Mouse (Mus musculus): ENCODE data around the gene Pex6. TPM values are rescaled to one million over a fixed set of nuclear protein-coding genes. Genes with fewer than 3 reads are reported as not detected.

The Pex6 gene
- polyA plus RNA-seq, 1 experiment from 2014 or later = 22.6 TPM

- Histone ChIP-seq H3K4me3 (replicated peaks) (no peak overlapping the region), H3K9ac (no peak overlapping the region), H3K4me1 (replicated peaks) (0 out of 2 replicates have a peak, but pooled peaks cover 9% of the 10 kb centered on the region), H3K4me2 (replicated peaks) (no peak overlapping the region), H3K27me3 (replicated peaks) (peaks cover 6% of the 10 kb centered on the region), H3K9me3 (no peaks in the 10 kb centered on the region), H3K36me3 (peaks cover 11% of the 10 kb centered on the region), H3K27ac (no peak overlapping the region)
- 92% methylated on average over 26 of the region's 26 CpGs for WGBS
- ATAC-seq = no peak
Measured at GRCm38 (mm10) chr17:46725731-46726645, 14.7 kb downstream of the Pex6 start.

- Histone ChIP-seq H3K4me3 (replicated peaks) (no peak overlapping the region), H3K27ac (no peak overlapping the region), H3K4me2 (replicated peaks) (no peak overlapping the region), H3K9ac (no peak overlapping the region), H3K27me3 (replicated peaks) (peaks cover 6% of the 10 kb centered on the region), H3K4me1 (replicated peaks) (0 out of 2 replicates have a peak, but pooled peaks cover 9% of the 10 kb centered on the region), H3K9me3 (no peaks in the 10 kb centered on the region), H3K36me3 (peaks cover 11% of the 10 kb centered on the region)
- 92% methylated on average over 11 of the region's 11 CpGs for WGBS
- ATAC-seq = no peak
Measured at GRCm38 (mm10) chr17:46727271-46727670, 16.0 kb downstream of the Pex6 start.

DNA sequence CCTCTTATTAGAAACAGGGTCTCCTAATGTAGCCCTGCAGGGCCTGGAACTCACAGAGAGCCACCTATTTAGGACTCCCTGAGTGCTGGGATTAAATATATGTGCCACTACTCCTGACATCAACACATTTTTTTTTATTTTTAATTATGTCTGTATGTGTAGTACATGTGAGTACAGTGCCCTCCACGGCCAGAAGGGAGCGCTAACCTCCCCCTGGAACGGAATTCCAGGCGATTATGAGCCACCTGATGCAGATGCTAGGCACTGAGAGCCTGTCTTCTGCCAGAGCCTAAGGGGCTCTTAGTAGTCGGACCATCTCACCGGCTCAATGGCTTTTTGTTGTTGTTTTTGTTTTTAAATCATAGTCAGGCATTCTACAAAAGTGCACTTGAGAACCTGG is 16.8 kb downstream of the Pex6 start:
- 42% methylated on average over 6 of the region's 6 CpGs for WGBS
- Histone ChIP-seq H3K9me3 (no peaks in the 10 kb centered on the region), H3K27me3 (replicated peaks) (peaks cover 6% of the 10 kb centered on the region), H3K36me3 (peaks cover 11% of the 10 kb centered on the region), H3K4me3 (replicated peaks) (no peak overlapping the region), H3K27ac (no peak overlapping the region), H3K9ac (no peak overlapping the region), H3K4me2 (replicated peaks) (no peak overlapping the region), H3K4me1 (replicated peaks) (0 out of 2 replicates have a peak, but pooled peaks cover 9% of the 10 kb centered on the region)
- ATAC-seq = no peak

GRCm38 (mm10) chr17:46728496-46728895 is 17.2 kb downstream of the Pex6 start:
- 46% methylated on average over 11 of the region's 11 CpGs for WGBS
- peaks cover 8% of the 10 kb centered on the region for H3K36me3 ChIP-seq
- H3K4me2 ChIP-seq (replicated peaks) = peak overlapping the region; percentile 71
- ATAC-seq = peak; percentile 16; the same call in 1 of the 2 replicates
- 0 out of 2 replicates have a peak, but pooled peaks cover 9% of the 10 kb centered on the region for H3K4me1 ChIP-seq (replicated peaks)
- no peak overlapping the region; the same call in 1 of the 2 replicates for H3K9ac ChIP-seq
- peaks cover 6% of the 10 kb centered on the region for H3K27me3 ChIP-seq (replicated peaks)
- H3K27ac ChIP-seq = no peak overlapping the region
- H3K9me3 ChIP-seq = no peaks in the 10 kb centered on the region
- peak overlapping the region; percentile 20 for H3K4me3 ChIP-seq (replicated peaks)

DNA sequence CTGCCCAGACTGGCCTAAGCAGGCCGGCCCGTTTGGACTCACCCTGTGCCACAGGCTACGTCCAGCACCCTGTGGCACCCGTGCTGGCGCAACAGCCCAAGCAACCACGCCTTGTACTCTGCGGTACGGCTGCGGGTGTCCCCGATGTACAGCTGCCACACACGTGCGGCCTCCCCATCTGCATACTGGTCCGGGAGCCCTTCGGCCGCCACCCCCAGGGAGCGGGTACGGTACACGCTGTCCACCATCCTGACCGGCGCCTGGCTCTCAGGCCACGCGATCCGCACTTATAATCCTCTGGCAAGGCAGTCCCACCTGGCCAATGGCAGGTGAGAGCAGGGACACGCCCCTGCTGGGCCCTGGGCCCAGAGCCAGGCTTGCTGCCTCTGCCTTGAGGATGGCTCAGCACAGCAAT is 17.6 kb downstream of the Pex6 start, which contains the start of gene Gnmt:
Gnmt (minus strand) TSS at position 265 of the 415 bp plus-strand sequence.
- peak within 1 kb of the TSS; percentile 20 for H3K4me3 ChIP-seq (replicated peaks)
- WGBS = 13% methylated on average over 24 of the region's 24 CpGs
- no peak within 1 kb of the TSS for H3K27ac ChIP-seq
- ATAC-seq = peak; percentile 89
- peaks cover 6% of the 10 kb centered on the region for H3K27me3 ChIP-seq (replicated peaks)
- H3K4me2 ChIP-seq (replicated peaks) = peak within 1 kb of the TSS; percentile 71
- peaks cover 6% of the 10 kb centered on the region for H3K36me3 ChIP-seq
- H3K9me3 ChIP-seq = no peaks in the 10 kb centered on the region
- H3K9ac ChIP-seq = no peak within 1 kb of the TSS; the same call in 1 of the 2 replicates
- H3K4me1 ChIP-seq (replicated peaks) = 0 out of 2 replicates have a peak, but pooled peaks cover 9% of the 10 kb centered on the region

- Histone ChIP-seq H3K9ac (no peak overlapping the region), H3K27ac (no peak overlapping the region), H3K4me1 (replicated peaks) (0 out of 2 replicates have a peak, but pooled peaks cover 2% of the 10 kb centered on the region), H3K9me3 (no peaks in the 10 kb centered on the region), H3K4me2 (replicated peaks) (no peak overlapping the region), H3K36me3 (no peaks in the 10 kb centered on the region), H3K27me3 (replicated peaks) (peaks cover 1% of the 10 kb centered on the region), H3K4me3 (replicated peaks) (no peak overlapping the region)
- 89% methylated on average over 3 of the region's 3 CpGs for WGBS
- ATAC-seq = no peak
Measured at GRCm38 (mm10) chr17:46734055-46734454, 22.8 kb downstream of the Pex6 start.

- peak; percentile 20; the same call in 1 of the 2 replicates for ATAC-seq
- no peaks in the 10 kb centered on the region for H3K4me1 ChIP-seq (replicated peaks)
- no peaks in the 10 kb centered on the region for H3K9me3 ChIP-seq
- H3K4me3 ChIP-seq (replicated peaks) = no peak overlapping the region
- H3K9ac ChIP-seq = no peak overlapping the region
- H3K27ac ChIP-seq = no peak overlapping the region
- no peaks in the 10 kb centered on the region for H3K36me3 ChIP-seq
- H3K27me3 ChIP-seq (replicated peaks) = no peaks in the 10 kb centered on the region
- H3K4me2 ChIP-seq (replicated peaks) = no peak overlapping the region
- 85% methylated on average over 7 of the region's 7 CpGs for WGBS
Measured at GRCm38 (mm10) chr17:46735287-46735686, 24.0 kb downstream of the Pex6 start.

DNA sequence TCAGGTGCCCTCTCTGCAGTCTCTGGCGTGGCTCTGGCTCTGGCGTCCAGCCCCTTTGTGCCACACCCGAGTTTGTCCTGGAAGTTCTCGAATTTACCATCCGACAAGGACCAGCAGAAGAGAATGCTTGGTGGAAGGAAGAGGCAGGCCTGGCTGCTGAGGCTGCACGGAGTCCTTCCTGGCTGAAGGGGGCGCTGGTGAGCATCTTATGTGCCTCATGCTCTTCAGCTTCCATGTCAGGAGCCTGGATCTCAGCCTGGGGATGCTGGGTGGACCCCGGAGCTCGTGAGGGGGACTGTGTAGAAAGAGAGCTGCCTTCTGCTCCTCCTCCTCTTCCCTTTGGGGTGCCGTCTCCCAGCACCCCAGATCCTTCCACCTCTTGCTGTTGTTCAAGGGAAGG is 24.9 kb downstream of the Pex6 start:
- H3K4me1 ChIP-seq (replicated peaks) = no peaks in the 10 kb centered on the region
- H3K9me3 ChIP-seq = no peaks in the 10 kb centered on the region
- no peak overlapping the region for H3K27ac ChIP-seq
- H3K9ac ChIP-seq = no peak overlapping the region
- ATAC-seq = no peak
- no peaks in the 10 kb centered on the region for H3K27me3 ChIP-seq (replicated peaks)
- H3K36me3 ChIP-seq = no peaks in the 10 kb centered on the region
- 63% methylated on average over 9 of the region's 10 CpGs for WGBS
- H3K4me2 ChIP-seq (replicated peaks) = no peak overlapping the region
- H3K4me3 ChIP-seq (replicated peaks) = no peak overlapping the region

DNA sequence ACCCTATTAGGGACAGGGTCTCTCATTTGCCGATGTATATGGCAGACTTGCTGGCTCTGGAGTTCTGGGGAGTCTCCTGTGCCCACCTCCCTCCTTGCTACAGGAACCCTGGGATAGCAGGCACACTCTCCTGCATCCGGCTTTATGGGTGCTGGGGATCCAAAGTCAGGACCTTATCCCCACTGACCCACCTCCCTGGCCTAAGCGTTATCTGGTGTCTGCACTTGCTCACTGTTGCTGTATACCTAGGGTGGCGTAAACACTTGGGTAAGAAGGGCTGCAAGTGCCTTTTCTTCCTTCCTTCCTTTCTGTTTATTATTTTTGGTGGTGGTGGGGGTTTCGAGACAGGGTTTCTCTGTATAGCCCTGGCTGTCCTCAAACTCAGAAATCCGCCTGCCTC is 30.0 kb downstream of the Pex6 start:
- ATAC-seq = no peak
- Histone ChIP-seq H3K4me1 (replicated peaks) (no peaks in the 10 kb centered on the region), H3K9me3 (no peaks in the 10 kb centered on the region), H3K27me3 (replicated peaks) (no peaks in the 10 kb centered on the region), H3K4me3 (replicated peaks) (no peak overlapping the region), H3K36me3 (peaks cover 9% of the 10 kb centered on the region; the same call in 1 of the 2 replicates), H3K4me2 (replicated peaks) (no peak overlapping the region), H3K9ac (no peak overlapping the region), H3K27ac (no peak overlapping the region)
- WGBS = 91% methylated on average over 6 of the region's 6 CpGs

DNA sequence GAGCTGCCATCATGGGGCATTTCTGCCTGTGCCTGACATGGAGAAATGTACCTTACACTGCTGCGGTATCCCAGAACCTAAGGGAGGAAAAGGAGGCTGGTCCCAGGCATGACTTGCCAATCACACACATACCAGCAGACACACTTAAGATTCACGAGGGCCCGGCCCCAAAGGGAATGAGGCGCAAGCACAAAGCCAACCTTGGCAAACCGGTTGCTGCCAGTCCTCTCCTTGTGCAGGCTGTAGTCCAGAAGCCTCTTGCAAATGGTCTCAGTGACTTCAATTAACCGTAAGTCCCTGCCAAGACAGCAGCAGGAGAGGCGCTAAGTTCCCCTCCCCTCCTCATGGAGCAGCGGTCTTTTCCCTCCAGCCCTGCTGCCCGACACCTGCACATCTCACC is 31.7 kb downstream of the Pex6 start:
- Histone ChIP-seq H3K9me3 (no peaks in the 10 kb centered on the region), H3K27ac (no peak overlapping the region), H3K36me3 (peaks cover 12% of the 10 kb centered on the region; the same call in 1 of the 2 replicates), H3K4me1 (replicated peaks) (no peaks in the 10 kb centered on the region), H3K27me3 (replicated peaks) (no peaks in the 10 kb centered on the region), H3K9ac (no peak overlapping the region), H3K4me3 (replicated peaks) (no peak overlapping the region), H3K4me2 (replicated peaks) (no peak overlapping the region)
- no peak for ATAC-seq
- WGBS = 85% methylated on average over 9 of the region's 9 CpGs

GRCm38 (mm10) chr17:46745506-46745905 is 34.2 kb downstream of the Pex6 start:
- peaks cover 12% of the 10 kb centered on the region; the same call in 1 of the 2 replicates for H3K36me3 ChIP-seq
- no peak overlapping the region for H3K4me3 ChIP-seq (replicated peaks)
- H3K27ac ChIP-seq = no peak overlapping the region
- WGBS = 87% methylated on average over 2 of the region's 2 CpGs
- ATAC-seq = no peak
- H3K27me3 ChIP-seq (replicated peaks) = no peaks in the 10 kb centered on the region
- no peaks in the 10 kb centered on the region for H3K9me3 ChIP-seq
- no peak overlapping the region for H3K4me2 ChIP-seq (replicated peaks)
- no peak overlapping the region for H3K9ac ChIP-seq
- H3K4me1 ChIP-seq (replicated peaks) = 0 out of 2 replicates have a peak, but pooled peaks cover 3% of the 10 kb centered on the region

DNA sequence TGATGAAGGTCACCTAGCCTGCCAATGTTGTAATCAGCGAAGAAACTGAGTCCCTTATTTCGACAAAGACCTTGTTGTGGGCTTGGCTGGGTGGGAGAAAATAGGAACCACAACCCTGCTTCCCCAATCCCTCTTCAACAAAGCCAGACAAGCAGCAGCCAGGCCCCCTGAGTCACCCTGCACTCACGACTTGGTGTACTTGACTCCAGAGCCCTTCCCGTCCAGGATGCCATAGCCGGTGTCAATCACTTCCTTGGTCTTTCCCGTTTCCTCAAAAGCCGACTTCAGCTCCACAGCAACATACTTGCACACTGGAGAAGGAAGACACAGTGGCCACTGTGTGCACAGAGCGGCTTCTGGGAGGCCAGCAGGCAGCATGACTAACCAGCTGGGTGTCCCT is 36.0 kb downstream of the Pex6 start:
- no peak overlapping the region for H3K9ac ChIP-seq
- H3K27ac ChIP-seq = no peak overlapping the region
- no peak for ATAC-seq
- no peaks in the 10 kb centered on the region for H3K9me3 ChIP-seq
- H3K36me3 ChIP-seq = peaks cover 11% of the 10 kb centered on the region; the same call in 1 of the 2 replicates
- peaks cover 9% of the 10 kb centered on the region; the same call in 1 of the 2 replicates for H3K4me1 ChIP-seq (replicated peaks)
- H3K4me2 ChIP-seq (replicated peaks) = no peak overlapping the region
- H3K4me3 ChIP-seq (replicated peaks) = no peak overlapping the region
- 85% methylated on average over 8 of the region's 8 CpGs for WGBS
- H3K27me3 ChIP-seq (replicated peaks) = no peaks in the 10 kb centered on the region

All from intestine, embryonic 15.5 days (tissue).